Comparison of ENCODE assay signal across 1 mouse cellular context in genomic region chr5:24053245-24054190, GRCm38 (mm10).
TF ChIP-seq lines count a peak whose summit lies in the region.

No protein-coding gene starts in this region.

TF ChIP-seq in MEL, 35 proteins besides CTCF, POLR2A, EP300 and RAD21 (continued from another document):
- TF ChIP-seq UBTF (IDR thresholded peaks at IDR 0.05; ENCODE audit: borderline replicate concordance, insufficient read depth, low read depth, low read length) (no peak), TAL1 (IDR thresholded peaks at IDR 0.05; ENCODE audit: low read length) (peak; percentile 44), ZNF384 (IDR thresholded peaks at IDR 0.05; ENCODE audit: low read depth, low read length) (no peak; the same call in 1 of the 2 replicates), KAT2A (conservative IDR thresholded peaks at IDR 0.05; ENCODE audit: low read depth, low read length) (no peak), GATA1 (IDR thresholded peaks at IDR 0.05; ENCODE audit: low read depth, low read length) (peak; percentile 66; the same call in 1 of the 2 replicates), MYB (IDR thresholded peaks at IDR 0.05; ENCODE audit: low read depth, low read length) (peak; percentile 53; the same call in 1 of the 2 replicates), MAFK (IDR thresholded peaks at IDR 0.05; ENCODE audit: borderline replicate concordance, low read depth, low read length) (peak; percentile 69; the same call in 1 of the 2 replicates), BHLHE40 (IDR thresholded peaks at IDR 0.05; ENCODE audit: borderline replicate concordance, low read depth, low read length) (no peak), ZC3H11A (IDR thresholded peaks at IDR 0.05; ENCODE audit: low read depth, low read length) (no peak), MXI1 (IDR thresholded peaks at IDR 0.05; ENCODE audit: low read depth, low read length) (0 out of 2 replicates have a peak, but pooled peaks have one; percentile 66), POLR2AphosphoS5 (IDR thresholded peaks at IDR 0.05; ENCODE audit: borderline replicate concordance, low read depth, low read length) (peak; percentile 95; the same call in 1 of the 2 replicates), ETS1 (IDR thresholded peaks at IDR 0.05; ENCODE audit: low read depth, low read length) (peak; percentile 84), ZMIZ1 (IDR thresholded peaks at IDR 0.05; ENCODE audit: low read depth, low read length) (peak; percentile 100), SMC3 (IDR thresholded peaks at IDR 0.05; ENCODE audit: low read depth, low read length) (no peak; the same call in 1 of the 2 replicates), JUND (IDR thresholded peaks at IDR 0.05; ENCODE audit: low read depth, low read length) (no peak), USF2 (IDR thresholded peaks at IDR 0.05; ENCODE audit: borderline replicate concordance in 1 of 2, insufficient read depth in 1 of 2, low read depth in 1 of 2, low read length in 2 of 2) (no peak), ZKSCAN1 (IDR thresholded peaks at IDR 0.05; ENCODE audit: low read depth, low read length) (no peak), NELFE (IDR thresholded peaks at IDR 0.05; ENCODE audit: low read depth, low read length) (peak; percentile 78), MYC (IDR thresholded peaks at IDR 0.05; ENCODE audit: low read depth, low read length) (0 out of 2 replicates have a peak, but pooled peaks have one; percentile 61), CHD2 (IDR thresholded peaks at IDR 0.05; ENCODE audit: low read length) (no peak), USF1 (IDR thresholded peaks at IDR 0.05; ENCODE audit: low read depth, low read length) (no peak), HCFC1 (IDR thresholded peaks at IDR 0.05; ENCODE audit: low read depth, low read length) (peak; percentile 43; the same call in 1 of the 2 replicates)
